Mouse (Mus musculus) embryonic fibroblast, embryonic 13.5 days (primary cell): Measurements from ENCODE around the gene Babam2. TPM values are rescaled to one million over a fixed set of nuclear protein-coding genes. Genes with fewer than 3 reads are reported as not detected.

Experiments used
- H3K27ac ChIP-seq: 2 replicates; pipeline ENCODE4 v1.5.1; 2012; ENCODE audit warnings: low read length, control low read depth, inconsistent platforms; ENCODE audit not compliant: insufficient read depth
- H3K4me1 ChIP-seq: 2 replicates; pipeline ENCODE4 v1.6.1; 2011; ENCODE audit warnings: low read length; ENCODE audit not compliant: control insufficient read depth, insufficient read depth
- H3K4me3 ChIP-seq: 2 replicates; pipeline ENCODE4 v1.5.1; 2011; ENCODE audit warnings: mild to moderate bottlenecking, control low read depth, low read length; ENCODE audit not compliant: insufficient read depth
- CTCF ChIP-seq: IDR thresholded peaks from 2 replicates; pipeline ENCODE4 v1.5.1; 2011; ENCODE audit warnings: mild to moderate bottlenecking, control low read depth, low read length, moderate library complexity, borderline replicate concordance; ENCODE audit not compliant: insufficient read depth
- POLR2A ChIP-seq: IDR thresholded peaks from 2 replicates; pipeline ENCODE4 v1.6.1; 2011; ENCODE audit warnings: low read depth, mild to moderate bottlenecking, control low read depth, low read length, moderate library complexity
- polyA plus RNA-seq: library from polyadenylated mRNA; stranded (reverse); fragments of >200 nt; gene quantifications from 2 replicates; pipeline ENCODE4 v1.2.4, GENCODE M21; 2011; ENCODE audit warnings: low read depth; ENCODE audit not compliant: missing spikeins, insufficient read length

Babam2 gene
- polyA plus RNA-seq, 1 experiment: 68.7 TPM

DNA sequence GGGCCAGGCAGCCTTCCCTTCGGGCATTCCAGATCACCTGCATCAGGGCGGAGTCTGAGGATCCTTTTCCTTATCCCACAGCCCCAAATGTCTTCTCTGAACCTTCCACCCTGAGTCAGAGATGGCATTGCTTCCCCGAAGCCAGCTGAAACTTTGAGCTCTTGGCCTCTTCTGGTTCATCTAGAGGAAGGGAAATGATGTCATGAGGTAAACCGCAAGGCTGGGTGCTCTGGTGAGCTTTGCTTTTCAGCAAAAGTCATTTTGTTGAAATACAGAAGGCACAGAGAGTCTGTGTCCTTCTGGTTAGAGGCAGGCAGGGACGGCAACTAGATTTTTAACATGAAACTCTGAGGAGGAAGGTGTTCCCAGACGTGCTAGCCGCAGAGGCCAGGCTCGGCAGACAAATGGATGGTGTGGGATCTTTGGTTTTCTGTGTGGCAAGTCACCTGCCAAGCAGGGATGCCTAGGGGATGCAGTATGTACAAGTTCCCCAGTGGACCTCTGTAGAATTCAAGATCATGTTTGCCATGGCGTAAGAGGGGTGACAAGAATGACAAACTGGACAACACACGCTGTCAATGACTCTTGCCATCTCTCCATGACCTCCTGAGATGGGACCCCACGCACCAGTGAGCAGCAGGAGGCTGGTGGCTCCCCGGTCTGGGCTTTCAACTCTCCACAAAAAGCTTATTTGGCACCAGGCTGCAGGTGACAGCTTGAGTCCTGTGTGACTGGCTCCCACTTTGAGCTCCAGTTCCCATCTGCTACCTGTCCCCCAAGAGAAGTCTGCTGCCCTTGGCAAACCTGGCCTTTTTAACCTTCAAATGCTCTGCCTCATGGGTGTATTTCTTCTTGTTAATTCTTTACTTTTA, 406.9 kb downstream of the Babam2 start:
- TF ChIP-seq CTCF (no peak), POLR2A (no peak)
- no peak overlapping the region for H3K27ac ChIP-seq

DNA sequence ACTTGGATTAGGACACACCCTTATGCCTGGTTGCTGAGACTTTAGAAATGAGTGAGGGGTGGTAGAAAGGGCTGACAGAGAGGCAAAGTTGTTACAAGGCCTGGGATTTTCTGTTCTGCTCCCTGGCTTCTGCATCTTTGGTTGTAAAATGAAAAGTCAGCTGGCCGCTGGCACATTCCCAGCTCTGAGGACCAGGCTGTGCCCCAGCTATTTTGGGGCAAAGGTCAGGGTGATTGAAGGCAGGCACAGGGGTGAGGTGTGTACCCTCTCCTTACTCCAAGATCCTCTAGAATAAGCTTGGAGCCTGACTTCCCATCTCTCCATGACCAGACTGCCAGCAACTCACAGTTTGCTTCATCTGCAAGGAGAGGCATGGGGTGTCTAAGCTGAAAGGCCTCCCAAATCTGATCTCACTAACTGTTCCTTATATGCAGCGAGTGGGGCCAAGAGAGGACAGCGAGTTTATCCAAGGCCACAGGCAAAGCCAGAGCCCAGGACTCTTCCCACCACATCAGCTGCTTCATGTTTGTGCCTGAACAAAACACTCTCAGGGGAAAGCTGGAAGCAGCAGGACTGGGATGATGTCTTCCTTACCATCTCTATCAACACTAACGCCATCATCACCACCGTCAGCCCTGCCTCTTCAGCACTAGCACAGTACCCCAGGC, 409.1 kb downstream of the Babam2 start:
- Histone ChIP-seq H3K4me1 (no peaks in the 10 kb centered on the region; the same call in 1 of the 2 replicates), H3K4me3 (no peak overlapping the region), H3K27ac (no peak overlapping the region)
- TF ChIP-seq CTCF: no peak
- no peak for TF ChIP-seq POLR2A

More for the DNA sequence above, 406.9 kb downstream of the Babam2 start:
- Histone ChIP-seq H3K4me3 (no peak overlapping the region), H3K4me1 (no peaks in the 10 kb centered on the region; the same call in 1 of the 2 replicates)

DNA sequence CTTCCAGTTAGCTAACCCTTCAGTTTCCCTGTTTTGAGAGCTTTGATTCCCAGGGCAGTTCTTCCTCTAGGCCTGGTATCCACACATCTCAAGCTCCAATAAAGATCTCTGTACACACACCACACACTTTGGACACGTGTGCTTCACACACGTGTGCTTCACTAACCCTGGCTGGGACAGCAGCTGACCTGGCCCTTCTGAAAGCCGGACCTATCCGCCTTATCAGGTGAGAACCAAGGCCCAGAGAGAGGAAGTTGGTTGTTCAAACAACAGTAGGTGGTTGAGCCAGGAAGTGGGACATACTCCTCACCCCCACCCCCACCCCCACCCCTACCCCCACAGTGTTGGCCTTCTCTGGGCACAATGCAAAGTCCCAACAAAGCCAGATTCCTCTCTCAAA, 413.2 kb downstream of the Babam2 start:
- Histone ChIP-seq H3K4me3 (no peak overlapping the region), H3K27ac (no peak overlapping the region)
- TF ChIP-seq CTCF (no peak), POLR2A (no peak)

DNA sequence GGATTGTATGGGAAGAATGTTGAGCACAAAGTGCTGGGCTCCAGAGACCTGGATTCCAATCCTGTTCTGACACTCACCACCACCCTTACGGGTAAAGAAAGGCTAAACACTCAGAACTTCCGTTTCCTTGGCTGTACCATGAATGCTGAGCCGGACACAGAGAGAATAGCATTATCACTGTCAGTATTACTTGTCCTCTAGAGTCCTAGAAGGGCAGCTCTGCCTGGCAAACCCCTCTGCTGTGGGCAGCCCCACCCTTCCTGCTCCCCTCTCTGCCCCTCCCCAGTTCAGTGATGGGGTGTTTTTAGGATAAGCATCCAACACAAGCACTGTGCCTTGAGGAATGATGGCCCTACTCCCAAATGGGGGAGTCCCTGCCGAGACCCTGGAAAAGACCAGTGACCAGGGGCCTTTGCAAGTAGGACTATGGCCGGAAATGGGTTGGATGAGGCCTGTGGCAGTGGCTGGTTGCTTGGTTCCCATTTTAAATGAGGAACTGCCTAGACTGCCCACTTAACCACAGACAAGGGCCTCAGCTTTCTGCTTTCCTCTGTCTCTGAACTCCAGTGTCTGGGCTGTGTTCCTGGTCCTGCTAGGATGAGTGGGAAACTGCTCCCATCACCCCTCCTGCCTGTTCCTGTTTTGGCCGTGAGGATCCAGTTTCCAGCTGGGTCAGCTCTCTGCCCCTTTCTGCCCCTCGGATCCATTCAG, 414.9 kb downstream of the Babam2 start:
- H3K27ac ChIP-seq: no peak overlapping the region
- no peaks in the 10 kb centered on the region; the same call in 1 of the 2 replicates for H3K4me1 ChIP-seq
- TF ChIP-seq POLR2A (no peak), CTCF (no peak)
- H3K4me3 ChIP-seq: no peak overlapping the region

More for the DNA sequence above, 413.2 kb downstream of the Babam2 start:
- no peaks in the 10 kb centered on the region; the same call in 1 of the 2 replicates for H3K4me1 ChIP-seq

DNA sequence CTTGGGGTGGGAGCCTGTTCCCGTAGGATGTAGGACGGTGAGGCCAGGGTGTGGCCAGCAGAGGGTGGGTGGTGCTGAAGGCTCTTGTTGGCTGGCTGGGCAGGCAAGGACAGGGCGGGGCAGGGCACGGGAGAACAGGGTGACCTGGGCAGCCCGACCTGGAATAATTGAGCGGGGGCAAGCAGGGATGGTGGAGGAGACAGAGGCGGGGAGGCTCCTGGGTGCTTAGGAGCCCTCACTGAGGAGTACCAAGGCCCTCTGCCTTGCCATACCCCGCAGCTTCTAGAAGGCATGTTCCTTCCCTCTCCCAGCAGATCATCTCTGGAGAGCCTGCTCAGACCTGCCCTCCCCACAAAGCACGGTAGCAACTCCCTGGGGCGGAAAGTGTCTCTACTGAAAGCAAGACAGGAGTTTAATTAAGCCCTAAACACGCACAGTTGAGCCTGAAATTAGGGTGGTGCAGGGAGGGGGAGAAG, 423.5 kb downstream of the Babam2 start:
- Histone ChIP-seq H3K4me3 (no peak overlapping the region), H3K27ac (no peak overlapping the region), H3K4me1 (no peaks in the 10 kb centered on the region)
- no peak for TF ChIP-seq POLR2A

DNA sequence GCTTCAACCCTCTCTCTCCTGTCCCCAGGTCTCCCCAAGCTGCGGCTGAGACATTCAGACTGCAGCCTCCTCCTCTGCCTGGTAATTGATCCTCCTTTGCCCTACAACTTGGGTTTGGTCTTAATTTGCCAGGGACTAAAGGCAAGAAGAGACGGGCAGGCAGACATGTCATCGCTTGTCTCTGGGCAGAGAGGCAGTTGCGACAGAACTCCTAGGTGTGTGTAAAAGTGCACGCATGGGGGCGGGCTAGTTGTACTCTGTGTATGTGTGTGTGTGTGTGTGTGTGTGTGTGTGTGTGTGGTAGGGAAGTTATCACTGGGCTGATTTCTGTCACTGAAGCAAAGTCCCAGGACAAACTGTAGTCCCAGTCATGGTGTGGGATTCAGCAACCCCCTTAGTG, 424.5 kb downstream of the Babam2 start:
- Histone ChIP-seq H3K27ac (no peak overlapping the region), H3K4me3 (no peak overlapping the region), H3K4me1 (no peaks in the 10 kb centered on the region)
- TF ChIP-seq CTCF (no peak), POLR2A (no peak)

DNA sequence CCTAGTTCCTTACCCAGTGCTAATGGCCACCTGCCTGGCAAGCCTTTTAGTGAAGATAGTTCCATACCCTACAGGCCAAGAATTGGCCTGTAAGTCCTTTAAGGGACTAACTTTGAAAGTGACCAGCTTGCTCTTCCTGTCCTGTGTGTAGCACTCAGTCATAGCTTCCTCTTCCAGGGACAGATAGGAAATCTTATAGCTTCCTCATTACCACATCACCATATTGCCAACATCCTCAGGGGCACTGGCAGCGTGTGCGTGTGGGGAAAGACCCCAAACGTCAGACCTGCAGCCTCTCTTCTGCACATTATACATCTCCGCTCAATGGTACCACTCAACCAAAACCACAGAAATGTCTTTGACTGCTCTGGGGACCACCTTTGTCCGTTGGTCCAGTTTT, 424.9 kb downstream of the Babam2 start:
- Histone ChIP-seq H3K4me3 (no peak overlapping the region), H3K27ac (no peak overlapping the region), H3K4me1 (no peaks in the 10 kb centered on the region)
- TF ChIP-seq POLR2A (no peak), CTCF (no peak)

DNA sequence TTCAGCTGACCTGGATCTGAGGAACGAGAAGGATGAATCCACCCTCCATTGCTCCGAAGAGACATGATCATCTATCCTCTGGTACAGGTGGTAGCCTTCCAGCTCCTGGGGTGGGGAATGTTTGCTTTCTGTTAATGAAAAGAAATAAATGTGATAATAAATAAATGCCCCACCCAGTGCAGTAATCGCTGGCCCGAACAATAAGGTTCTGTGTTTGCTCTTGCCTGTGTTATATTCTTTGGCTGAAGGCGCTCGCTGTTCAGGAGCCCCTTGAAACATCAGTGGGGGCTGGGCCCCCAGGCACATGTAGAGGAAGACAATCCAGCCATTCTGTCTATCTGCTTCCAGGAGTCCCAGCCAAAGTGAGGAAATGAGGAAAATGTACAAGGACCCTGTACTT, 427.5 kb downstream of the Babam2 start:
- no peak overlapping the region for H3K27ac ChIP-seq
- no peaks in the 10 kb centered on the region for H3K4me1 ChIP-seq
- H3K4me3 ChIP-seq: no peak overlapping the region
- TF ChIP-seq CTCF (no peak), POLR2A (no peak)

DNA sequence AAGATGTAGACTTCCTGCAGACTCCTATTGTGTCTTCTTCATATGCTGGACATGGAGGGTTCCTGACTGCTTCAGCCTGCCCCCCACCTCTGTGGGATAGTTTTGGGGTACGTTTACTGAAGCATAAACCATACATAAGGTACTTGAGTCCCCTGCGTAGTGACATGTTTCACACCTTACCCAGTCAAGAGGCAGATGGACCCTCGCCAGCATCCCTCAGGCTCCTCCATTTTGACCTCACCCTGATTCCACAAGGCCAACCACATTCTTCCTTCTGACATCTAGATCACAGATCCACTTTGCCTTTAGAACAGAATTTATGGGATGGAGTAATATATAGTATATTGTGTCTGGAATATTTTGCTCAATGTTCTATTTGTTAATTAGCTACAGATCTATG, 429.7 kb downstream of the Babam2 start:
- H3K27ac ChIP-seq: no peak overlapping the region
- H3K4me3 ChIP-seq: no peak overlapping the region
- no peaks in the 10 kb centered on the region for H3K4me1 ChIP-seq
- TF ChIP-seq CTCF: no peak
- no peak for TF ChIP-seq POLR2A
